Mouse (Mus musculus) stomach, embryonic 16.5 days (tissue): ENCODE results near the gene Slc30a7. TPM values are rescaled to one million over a fixed set of nuclear protein-coding genes. Genes with fewer than 3 reads are reported as not detected.

ENCODE experiments used
- ATAC-seq: fragments of 200-750 bp; cut with Nextera tagmentation; 2 replicates; pipeline ENCODE4 v1.8.0; 2017; ENCODE audit warnings: moderate number of reproducible peaks, moderate TSS enrichment; ENCODE audit not compliant: insufficient read depth, low FRiP score
- H3K27ac ChIP-seq: fragments of 300-500 bp; sonication (generic); 2 replicates; pipeline ENCODE4 v1.5.1; 2014; ENCODE audit warnings: low read length
- H3K27me3 ChIP-seq: fragments of 300-500 bp; sonication (generic); 2 replicates; pipeline ENCODE4 v1.6.1; 2014; ENCODE audit warnings: low read length, control low read depth, mixed read lengths; ENCODE audit not compliant: control insufficient read depth, insufficient read depth
- H3K36me3 ChIP-seq: fragments of 300-500 bp; sonication (generic); 2 replicates; pipeline ENCODE4 v1.6.1; 2014; ENCODE audit warnings: low read length; ENCODE audit not compliant: control insufficient read depth, insufficient read depth
- H3K4me1 ChIP-seq: fragments of 300-500 bp; sonication (generic); 2 replicates; pipeline ENCODE4 v1.6.1; 2014; ENCODE audit warnings: low read length, control low read depth, mixed read lengths; ENCODE audit not compliant: control insufficient read depth, insufficient read depth
- H3K4me2 ChIP-seq: fragments of 300-500 bp; sonication (generic); 2 replicates; pipeline ENCODE4 v1.6.1; 2014; ENCODE audit warnings: low read depth, low read length, mixed read lengths
- H3K4me3 ChIP-seq: fragments of 300-500 bp; sonication (generic); replicated peaks from 2 replicates; pipeline ENCODE4 v1.5.1; 2014; ENCODE audit warnings: mild to moderate bottlenecking, low read length
- H3K9ac ChIP-seq: fragments of 300-500 bp; sonication (generic); 2 replicates; pipeline ENCODE4 v1.6.1; 2014; ENCODE audit warnings: low read length
- H3K9me3 ChIP-seq: fragments of 300-500 bp; sonication (generic); replicated peaks from 2 replicates; pipeline ENCODE4 v1.6.1; 2016; ENCODE audit warnings: low read length, control low read depth; ENCODE audit not compliant: control insufficient read depth
- WGBS: fragments of 180-500 bp; shearing (Covaris S2); extraction: QIAGEN DNeasy Blood & Tissue Kit; methylation state at CpG from one replicate; pipeline ENCODE4 v1.1.7; 2014; 5-methylcytosine and 5-hydroxymethylcytosine counted together
- polyA plus RNA-seq: library from polyadenylated mRNA; unstranded; fragments of >200 nt; fragmentation: Nextera tagmentation; extraction: Ambion mirVana; gene quantifications from 2 replicates; pipeline ENCODE4 v1.2.1, GENCODE M21; 2015

The Slc30a7 gene
- polyA plus RNA-seq, result 43.1 and 50.0 TPM in 2 replicates

GRCm38 (mm10) chr3:116006978-116007940 is at the start of gene Slc30a7, which contains the start of gene Extl2:
Gene Slc30a7, minus strand, starts transcription at chr3:116007406.
Gene Extl2, plus strand, starts transcription at chr3:116007462.
- Histone ChIP-seq H3K9ac (peak within 1 kb of the TSS; percentile 86), H3K4me1 (peaks cover 14% of the 10 kb centered on the region; the same call in 1 of the 2 replicates), H3K4me2 (peak within 1 kb of the TSS; percentile 94), H3K36me3 (no peaks in the 10 kb centered on the region), H3K27ac (peak within 1 kb of the TSS; percentile 93), H3K4me3 (peak within 1 kb of the TSS; percentile 95), H3K27me3 (no peaks in the 10 kb centered on the region), H3K9me3 (no peaks in the 10 kb centered on the region)
- WGBS, result under 1% methylated on average over 67 of the region's 67 CpGs
- peak; percentile 92 for ATAC-seq

DNA sequence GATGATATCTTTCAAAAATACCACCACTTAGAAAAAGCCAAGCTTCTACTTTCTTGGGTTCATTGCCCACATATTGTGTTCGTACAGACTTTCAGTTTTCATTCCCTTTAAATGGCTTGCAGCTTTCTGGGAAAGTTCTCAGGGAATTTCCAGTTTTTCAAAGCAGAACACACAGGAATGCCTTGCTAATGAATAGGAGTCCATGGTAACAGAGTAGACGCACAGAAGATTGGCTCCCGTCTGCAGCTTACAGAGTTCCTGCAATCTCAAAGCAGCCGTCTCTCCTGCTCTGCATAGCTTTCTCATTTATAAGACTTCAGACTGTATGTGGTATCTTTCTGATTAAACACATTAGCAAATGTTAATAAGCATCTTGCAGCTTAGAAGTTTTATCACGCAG is 39.8 kb upstream of the Slc30a7 start:
- H3K9me3 ChIP-seq, result no peaks in the 10 kb centered on the region
- H3K27ac ChIP-seq, result no peak overlapping the region
- no peak overlapping the region for H3K4me2 ChIP-seq
- ATAC-seq, result no peak
- no peak overlapping the region for H3K9ac ChIP-seq
- no peaks in the 10 kb centered on the region; the same call in 1 of the 2 replicates for H3K27me3 ChIP-seq
- 44% methylated on average over 5 of the region's 5 CpGs for WGBS
- H3K4me3 ChIP-seq, result no peak overlapping the region
- H3K36me3 ChIP-seq, result no peaks in the 10 kb centered on the region
- no peaks in the 10 kb centered on the region for H3K4me1 ChIP-seq

- WGBS, result 72% methylated on average over 2 of the region's 2 CpGs
- no peak for ATAC-seq
- no peak overlapping the region for H3K4me2 ChIP-seq
- H3K27me3 ChIP-seq, result no peaks in the 10 kb centered on the region; the same call in 1 of the 2 replicates
- H3K9ac ChIP-seq, result no peak overlapping the region
- H3K4me1 ChIP-seq, result no peaks in the 10 kb centered on the region
- no peaks in the 10 kb centered on the region for H3K36me3 ChIP-seq
- no peaks in the 10 kb centered on the region for H3K9me3 ChIP-seq
- H3K4me3 ChIP-seq, result no peak overlapping the region
- H3K27ac ChIP-seq, result no peak overlapping the region
These were observed 38.8 kb upstream of the Slc30a7 start for GRCm38 (mm10) chr3:116046000-116046399.

GRCm38 (mm10) chr3:116040776-116041175 is 33.6 kb upstream of the Slc30a7 start:
- H3K4me3 ChIP-seq, result no peak overlapping the region
- 69% methylated on average over 3 of the region's 3 CpGs for WGBS
- no peaks in the 10 kb centered on the region for H3K4me1 ChIP-seq
- H3K36me3 ChIP-seq, result no peaks in the 10 kb centered on the region
- H3K9me3 ChIP-seq, result no peaks in the 10 kb centered on the region
- no peak overlapping the region for H3K27ac ChIP-seq
- H3K27me3 ChIP-seq, result no peaks in the 10 kb centered on the region; the same call in 1 of the 2 replicates
- H3K9ac ChIP-seq, result no peak overlapping the region
- no peak overlapping the region for H3K4me2 ChIP-seq
- no peak for ATAC-seq

DNA sequence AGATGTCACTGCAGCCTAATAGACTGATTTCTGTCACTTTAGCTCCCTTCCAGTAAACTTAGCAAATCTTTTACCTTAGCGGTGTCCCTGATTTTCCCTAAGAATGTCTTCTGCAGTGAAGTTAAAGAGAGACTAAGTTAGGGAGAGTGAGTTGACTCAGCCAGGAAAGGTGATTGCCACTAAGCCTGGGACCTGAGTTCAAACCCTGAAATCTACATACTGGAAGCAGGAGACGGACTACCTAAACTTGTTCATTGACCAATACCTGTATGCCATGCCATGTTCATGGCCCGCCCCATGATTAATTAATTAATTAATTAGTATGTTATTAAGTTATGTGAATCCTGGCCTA is 26.6 kb upstream of the Slc30a7 start:
- Histone ChIP-seq H3K4me3 (no peak overlapping the region), H3K27me3 (no peaks in the 10 kb centered on the region), H3K9me3 (no peaks in the 10 kb centered on the region), H3K36me3 (no peaks in the 10 kb centered on the region), H3K9ac (no peak overlapping the region), H3K4me2 (no peak overlapping the region), H3K27ac (no peak overlapping the region), H3K4me1 (no peaks in the 10 kb centered on the region)
- no peak for ATAC-seq
- 59% methylated on average over 3 of the region's 3 CpGs for WGBS

- H3K4me3 ChIP-seq, result no peak overlapping the region
- H3K27ac ChIP-seq, result no peak overlapping the region
- no peaks in the 10 kb centered on the region for H3K4me1 ChIP-seq
- 54% methylated on average over 6 of the region's 6 CpGs for WGBS
- no peaks in the 10 kb centered on the region for H3K27me3 ChIP-seq
- H3K36me3 ChIP-seq, result no peaks in the 10 kb centered on the region
- H3K9ac ChIP-seq, result no peak overlapping the region
- no peak for ATAC-seq
- H3K4me2 ChIP-seq, result no peak overlapping the region
- no peaks in the 10 kb centered on the region for H3K9me3 ChIP-seq
These were observed 26.1 kb upstream of the Slc30a7 start for GRCm38 (mm10) chr3:116033218-116033870.

DNA sequence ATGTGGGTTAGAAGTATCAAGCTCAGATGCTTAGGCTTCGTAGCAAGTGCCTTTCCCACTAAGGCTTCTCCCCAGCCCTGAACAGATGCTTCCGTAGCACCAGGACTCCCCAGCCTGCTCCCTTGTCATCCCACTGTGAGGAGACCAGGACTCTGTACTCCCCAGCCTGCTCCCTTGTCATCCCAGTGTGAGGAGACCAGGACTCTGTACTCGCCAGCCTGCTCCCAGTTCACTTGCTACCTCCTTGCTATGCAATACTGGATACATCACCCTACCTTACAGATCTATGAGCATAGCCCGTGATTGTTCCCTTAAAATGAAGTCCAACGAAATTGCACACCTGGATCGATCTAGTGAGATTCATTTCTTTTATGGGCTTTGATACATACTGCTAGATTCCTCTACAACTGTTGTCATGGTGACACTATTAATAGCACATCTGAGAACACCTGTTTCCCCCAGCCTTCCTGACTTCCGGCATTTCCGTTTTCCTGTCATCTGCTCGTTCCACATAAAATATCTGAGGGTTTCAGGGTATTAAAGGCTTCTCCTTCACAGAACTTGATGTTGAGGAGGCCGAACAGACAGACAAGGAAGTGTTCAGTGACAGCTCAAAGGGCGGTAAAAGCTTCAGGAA is 23.1 kb upstream of the Slc30a7 start:
- no peak for ATAC-seq

DNA sequence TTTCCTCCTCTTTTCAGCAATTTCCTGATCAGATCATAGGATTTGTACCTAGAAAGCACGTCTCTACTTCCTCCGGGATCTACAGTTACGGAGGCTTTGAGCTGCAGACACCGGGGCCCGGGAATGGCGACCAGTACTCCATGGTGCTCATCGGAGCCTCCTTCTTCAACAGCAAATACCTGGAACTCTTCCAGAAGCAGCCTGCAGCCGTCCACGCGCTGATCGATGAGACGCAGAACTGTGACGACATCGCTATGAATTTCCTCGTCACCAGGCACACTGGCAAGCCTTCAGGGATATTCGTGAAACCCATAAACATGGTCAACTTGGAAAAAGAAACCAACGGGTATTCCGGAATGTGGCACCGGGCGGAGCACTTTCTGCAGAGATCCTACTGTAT is 19.8 kb upstream of the Slc30a7 start:
- no peak for ATAC-seq
- H3K4me2 ChIP-seq, result no peak overlapping the region
- H3K9me3 ChIP-seq, result no peaks in the 10 kb centered on the region
- no peak overlapping the region for H3K9ac ChIP-seq
- no peaks in the 10 kb centered on the region for H3K27me3 ChIP-seq
- H3K27ac ChIP-seq, result no peak overlapping the region
- H3K4me3 ChIP-seq, result no peak overlapping the region
- 90% methylated on average over 20 of the region's 20 CpGs for WGBS
- no peaks in the 10 kb centered on the region for H3K4me1 ChIP-seq
- 0 out of 2 replicates have a peak, but pooled peaks cover 2% of the 10 kb centered on the region for H3K36me3 ChIP-seq

More for the DNA sequence above, 23.1 kb upstream of the Slc30a7 start:
- 0 out of 2 replicates have a peak, but pooled peaks cover 2% of the 10 kb centered on the region for H3K36me3 ChIP-seq
- H3K27me3 ChIP-seq, result no peaks in the 10 kb centered on the region
- H3K4me2 ChIP-seq, result no peak overlapping the region
- no peaks in the 10 kb centered on the region for H3K9me3 ChIP-seq
- no peak overlapping the region for H3K27ac ChIP-seq
- WGBS, result 61% methylated on average over 11 of the region's 11 CpGs
- no peaks in the 10 kb centered on the region for H3K4me1 ChIP-seq
- H3K9ac ChIP-seq, result no peak overlapping the region
- H3K4me3 ChIP-seq, result no peak overlapping the region
